Mouse (Mus musculus) ES-Bruce4 (cell line): ENCODE measurements around the gene Hand1.

Experiments used
- CTCF ChIP-seq: IDR thresholded peaks from one replicate; pipeline ENCODE4 v1.8.1; 2011; ENCODE audit warnings: low read depth, low read length
- POLR2A ChIP-seq: IDR thresholded peaks from one replicate; pipeline ENCODE4 v1.8.1; 2011; ENCODE audit warnings: low read length; ENCODE audit not compliant: insufficient read depth

GRCm38 (mm10) chr11:57836872-57837680, 4.5 kb upstream of the Hand1 start:
- TF ChIP-seq POLR2A: no peak
- TF ChIP-seq CTCF: no peak
